Mouse (Mus musculus): Measurements from ENCODE around the gene Glp2r.

Gene Glp2r

DNA sequence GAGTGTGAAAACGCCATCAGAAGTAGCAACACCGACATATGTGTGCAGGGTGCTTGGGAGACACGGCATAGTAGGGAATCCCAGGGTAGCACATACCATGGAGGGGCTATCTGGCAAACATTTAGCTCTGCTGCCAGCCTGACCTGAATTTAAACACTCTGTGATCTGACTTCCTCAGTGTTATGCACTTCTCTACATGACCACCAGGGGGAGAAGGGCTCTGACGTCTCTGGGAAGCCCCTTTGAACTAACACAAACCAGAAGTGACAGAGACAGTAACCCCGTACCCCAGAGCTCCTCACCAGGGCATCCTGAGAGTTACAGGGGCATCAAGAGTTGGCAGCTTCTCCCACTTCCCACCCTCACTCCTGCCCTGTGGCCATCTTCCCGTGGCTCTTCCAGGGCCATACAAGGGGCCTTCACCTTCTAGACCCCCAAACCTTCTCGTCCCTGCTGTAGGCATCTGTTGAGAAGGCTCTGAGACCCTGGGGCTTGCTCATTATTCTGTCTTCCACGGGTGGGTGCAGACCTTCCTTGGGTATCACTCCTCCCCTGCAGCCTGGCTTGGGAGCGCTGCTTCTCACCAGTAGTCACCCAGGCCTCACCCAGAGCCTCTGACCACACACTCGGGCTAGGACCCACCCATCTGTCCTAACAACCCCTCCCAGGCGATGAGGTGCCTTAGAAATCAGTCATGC, 113.1 kb downstream of the Glp2r start:
- DNase-seq: peak; percentile 62

DNA sequence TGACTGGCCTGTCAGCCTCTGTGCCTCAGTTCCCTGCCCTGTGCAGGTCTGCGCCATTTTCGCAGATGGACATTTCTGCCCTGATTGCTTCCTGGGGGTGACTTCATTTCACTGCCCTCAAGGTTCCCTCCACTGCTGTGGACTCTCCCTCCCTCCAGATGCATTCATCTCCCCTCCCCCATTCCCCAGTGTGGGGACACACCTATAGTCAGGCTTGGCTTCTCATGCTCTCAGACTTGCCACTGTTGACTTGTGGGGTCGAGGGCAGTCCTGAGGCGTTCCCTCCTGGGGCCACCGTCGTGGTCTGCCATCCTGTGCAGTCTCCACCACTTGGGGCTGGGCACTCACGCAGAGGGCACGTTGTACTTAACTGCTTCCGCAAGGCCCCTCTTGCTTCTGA, 114.1 kb downstream of the Glp2r start:
- no peak for DNase-seq

DNA sequence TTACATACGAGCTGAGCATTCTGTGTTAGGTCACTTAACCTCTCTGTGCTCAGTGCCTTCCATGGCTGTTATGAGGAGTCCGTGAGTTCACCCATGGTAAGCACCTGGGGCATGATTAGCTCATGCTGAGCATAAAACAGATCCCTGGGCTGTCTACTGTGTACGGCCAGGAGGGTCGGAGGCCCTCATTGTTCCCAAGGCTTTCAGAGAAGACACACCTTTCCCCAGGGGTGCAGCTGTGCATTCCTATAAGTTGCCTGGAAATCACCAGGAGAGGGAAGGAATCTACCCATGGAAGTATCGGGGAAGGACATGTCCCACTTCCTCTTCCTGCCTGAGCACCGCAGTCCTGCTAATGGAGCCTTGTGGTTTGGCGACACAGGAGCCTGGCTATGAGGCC, 114.6 kb downstream of the Glp2r start:
- DNase-seq: no peak

DNA sequence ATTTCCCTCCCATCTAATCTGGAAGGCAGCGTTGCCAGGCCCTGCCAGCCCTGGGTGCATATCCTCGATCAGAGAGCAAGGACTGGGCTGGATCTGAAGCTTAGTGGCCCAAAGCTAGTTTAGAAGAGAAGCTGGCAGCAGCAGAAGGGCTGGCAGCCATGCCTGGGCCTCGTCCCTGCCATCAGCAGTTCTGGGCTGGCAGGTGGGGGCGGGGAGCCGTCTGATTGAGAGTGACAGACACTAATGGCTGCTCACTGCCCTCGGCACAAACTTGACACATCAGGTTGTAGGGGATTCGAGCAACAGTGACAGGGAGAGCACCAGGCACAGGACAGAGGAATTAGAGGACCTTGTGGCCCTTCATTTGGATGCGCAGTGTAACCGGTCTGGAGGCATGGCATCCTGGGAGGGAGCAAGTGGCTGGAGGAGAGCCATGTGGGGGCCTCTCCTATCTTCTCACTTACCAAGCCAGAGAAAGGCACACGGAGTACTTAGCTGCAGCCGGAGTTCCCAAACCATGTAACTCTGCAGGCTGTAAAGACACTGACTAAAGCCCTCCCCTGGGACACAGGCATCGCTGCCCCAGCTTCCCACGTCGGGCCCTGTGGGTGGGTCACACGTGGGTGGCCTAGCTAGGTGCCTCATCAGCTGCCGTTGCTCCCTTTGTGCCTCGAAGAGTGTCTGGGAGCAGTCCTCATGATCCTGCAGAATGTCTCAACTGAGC, 115.6 kb downstream of the Glp2r start:
- DNase-seq: no peak

DNA sequence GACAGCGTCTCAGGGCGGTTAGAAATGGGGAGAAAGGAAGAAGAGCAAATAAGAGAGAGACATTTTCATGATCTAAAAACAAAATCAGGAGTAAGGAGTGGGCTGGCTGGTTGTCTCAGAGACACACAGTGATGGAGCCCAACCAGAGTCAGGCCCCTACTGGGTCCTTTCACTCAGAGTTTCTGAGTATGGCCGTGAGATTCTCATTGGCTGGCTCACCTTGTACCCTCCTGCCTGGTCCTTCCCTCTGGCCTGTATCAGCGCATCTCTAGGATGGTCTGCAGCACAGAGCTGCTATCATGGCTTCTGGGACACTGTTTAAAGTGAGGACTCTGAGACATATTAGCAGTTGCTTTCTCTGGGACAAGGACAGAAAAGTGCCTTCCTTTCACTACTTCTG, 116.4 kb downstream of the Glp2r start:
- no peak for DNase-seq

DNA sequence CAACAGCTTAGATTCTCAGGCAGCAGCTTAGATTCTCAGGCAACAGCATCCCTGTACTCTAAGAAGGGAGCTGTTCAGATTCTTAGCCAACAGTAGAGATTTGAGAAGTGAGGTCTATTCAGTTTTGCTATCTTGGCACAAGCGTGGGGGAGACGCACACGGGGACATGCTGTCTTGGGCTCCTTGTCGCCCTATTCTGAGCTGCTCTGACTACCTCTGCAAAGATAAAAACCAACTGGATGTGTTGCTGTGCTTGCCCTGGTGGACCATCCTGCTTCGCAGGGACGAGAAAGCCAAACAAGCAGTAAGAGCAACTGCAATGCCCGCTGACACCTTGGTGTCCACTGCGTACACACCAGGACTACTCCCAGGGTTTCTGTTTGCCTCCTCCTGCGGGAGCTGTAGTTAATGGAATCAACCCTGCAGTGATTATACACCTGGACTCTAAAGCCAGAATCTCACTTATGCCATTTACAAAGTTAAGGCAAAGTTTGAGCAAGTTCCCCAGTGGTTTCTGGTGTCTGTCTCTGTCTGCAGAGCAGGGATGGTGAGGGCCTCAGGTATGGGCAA, 117.3 kb downstream of the Glp2r start:
- no peak for DNase-seq

DNA sequence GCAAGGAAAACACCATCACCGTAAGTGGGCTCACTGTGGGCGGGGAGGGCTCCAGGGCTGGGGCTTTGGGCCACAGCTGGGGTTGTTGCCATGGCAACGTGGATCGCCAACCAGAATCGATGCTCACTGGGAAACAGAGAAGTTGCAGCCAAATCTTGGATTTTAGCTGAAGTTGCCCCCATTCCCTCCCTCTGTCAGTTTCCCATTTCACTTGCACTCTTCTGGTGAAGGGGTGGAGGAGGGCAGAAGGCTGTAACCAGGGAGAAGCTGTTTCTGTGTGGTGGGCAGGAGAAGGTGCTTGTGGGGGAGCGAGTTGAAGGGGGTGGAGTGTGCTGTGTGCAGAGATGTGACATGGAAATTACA, 118.1 kb downstream of the Glp2r start:
- DNase-seq: no peak

DNA sequence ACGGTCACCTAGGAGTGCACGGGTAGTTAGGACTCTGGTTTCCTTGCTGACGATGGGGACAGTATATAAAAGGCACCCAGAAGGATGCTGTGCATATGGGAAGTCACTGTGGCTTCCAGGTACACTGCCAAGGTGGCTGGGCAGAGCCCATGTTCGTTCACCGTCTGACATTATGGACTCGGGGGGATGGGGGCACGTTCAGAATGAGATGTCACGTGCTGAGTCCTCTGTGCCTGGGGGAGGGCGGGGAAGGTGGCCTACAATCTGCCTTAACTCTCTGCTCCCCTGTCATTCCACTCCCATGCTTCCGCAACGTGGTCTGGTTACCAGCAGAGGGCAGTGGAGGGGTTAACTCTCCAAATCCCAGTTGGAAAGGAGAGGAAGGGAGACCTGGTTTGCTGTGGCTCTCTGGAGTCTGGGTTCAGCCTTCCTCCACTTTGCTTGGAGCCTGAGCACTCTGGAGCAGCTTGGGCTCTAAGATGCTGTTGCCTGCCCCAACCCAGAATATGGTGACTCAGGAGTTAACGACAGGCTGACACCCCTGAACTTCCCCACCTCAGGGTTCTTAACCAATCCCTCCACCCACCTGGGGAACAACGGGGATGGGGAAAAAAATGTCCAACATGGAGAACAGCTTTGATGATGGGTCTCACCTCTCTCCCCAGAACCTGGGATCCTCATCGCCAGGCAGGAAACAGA, 118.6 kb downstream of the Glp2r start:
- DNase-seq: peak; percentile 55

DNA sequence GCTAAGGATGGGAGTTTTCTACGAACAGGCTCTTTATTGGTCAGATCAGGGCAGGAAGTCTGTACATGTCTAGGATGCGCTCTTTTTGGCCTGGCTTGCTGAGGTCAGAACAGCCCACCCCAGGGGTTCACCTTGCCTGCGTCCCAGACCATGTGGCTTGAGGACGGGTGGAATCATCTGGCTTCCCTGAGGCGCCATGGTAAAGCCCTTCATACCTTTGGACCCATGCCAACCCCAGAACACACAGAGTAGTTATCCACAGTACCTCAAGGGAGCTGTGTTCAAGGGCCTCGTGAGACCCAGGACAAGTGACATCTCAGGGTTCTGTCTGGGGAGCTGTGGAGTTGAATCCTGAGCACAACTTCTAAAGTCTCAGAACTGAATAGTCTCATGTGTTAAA, 119.2 kb downstream of the Glp2r start:
- DNase-seq: no peak

DNA sequence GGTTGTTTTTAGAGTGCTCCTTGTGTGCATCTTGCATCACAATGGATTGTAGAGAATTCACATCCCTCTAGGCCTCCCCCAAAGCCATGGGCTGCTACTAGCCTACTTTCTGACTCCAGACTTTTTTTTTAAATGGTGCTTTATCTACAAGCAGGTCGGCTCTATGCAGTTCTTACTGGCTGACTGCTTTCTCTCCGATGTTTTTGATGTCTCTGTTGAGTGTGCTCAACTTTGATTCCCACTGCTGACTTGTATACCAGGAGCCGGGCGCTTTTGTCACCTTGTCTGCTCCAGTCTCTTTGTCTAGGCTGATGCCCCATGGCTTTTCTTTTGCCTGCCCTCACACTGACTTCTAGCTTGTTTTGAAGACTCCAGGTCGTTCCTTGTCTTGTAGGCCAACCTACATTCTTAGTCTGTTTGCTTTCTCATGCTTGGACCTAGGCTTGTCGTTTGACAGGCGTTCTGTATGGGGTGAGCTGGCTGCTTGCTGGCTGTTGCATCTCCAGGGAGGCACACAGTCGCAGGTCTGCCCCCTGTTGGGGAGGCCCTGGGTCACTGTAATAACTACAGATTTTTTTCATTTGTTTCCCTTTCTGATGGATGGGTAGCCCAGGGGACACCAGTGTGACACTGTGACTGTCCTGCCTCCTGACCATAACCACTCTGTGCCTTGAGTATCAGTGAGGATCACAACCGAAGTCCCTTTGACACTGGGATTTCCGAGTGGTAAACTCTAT, 120.8 kb downstream of the Glp2r start:
- DNase-seq: peak; percentile 35

DNA sequence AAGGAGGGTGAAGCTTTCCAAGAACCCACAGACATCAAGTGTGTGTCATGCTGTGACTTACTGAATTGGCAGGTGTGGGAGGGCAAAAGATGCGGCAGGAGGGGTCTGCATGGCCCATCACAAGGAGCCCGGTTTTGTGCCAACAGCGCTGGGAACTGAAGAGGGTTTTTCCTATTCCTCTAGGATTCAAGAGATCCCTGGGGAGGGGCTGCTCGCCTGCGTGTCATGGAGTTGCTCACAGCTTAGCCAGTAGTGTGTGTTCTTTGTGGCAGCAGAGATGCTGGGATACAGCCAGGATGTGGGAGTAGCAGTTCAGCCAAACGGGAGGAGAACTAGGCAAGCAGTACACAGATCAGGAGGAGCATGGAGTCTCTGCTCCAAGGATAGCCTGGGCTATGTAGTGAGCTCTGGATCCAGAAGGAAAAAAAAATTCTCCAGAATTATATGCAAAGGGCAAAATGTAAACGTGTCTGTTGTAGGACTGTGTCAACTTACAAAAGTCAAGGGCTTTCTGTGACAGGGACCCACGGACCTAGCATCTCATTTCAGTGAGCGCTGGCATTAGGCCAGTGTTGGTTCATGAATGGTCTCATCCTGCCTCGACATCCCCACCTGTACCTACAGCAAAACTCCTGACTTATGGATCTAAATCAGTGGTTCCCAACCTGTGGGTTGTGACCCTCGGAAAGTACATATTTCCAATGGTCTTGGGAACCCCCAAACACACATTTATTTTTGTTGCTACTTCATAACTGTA, 122.1 kb downstream of the Glp2r start:
- peak; percentile 25 for DNase-seq

DNA sequence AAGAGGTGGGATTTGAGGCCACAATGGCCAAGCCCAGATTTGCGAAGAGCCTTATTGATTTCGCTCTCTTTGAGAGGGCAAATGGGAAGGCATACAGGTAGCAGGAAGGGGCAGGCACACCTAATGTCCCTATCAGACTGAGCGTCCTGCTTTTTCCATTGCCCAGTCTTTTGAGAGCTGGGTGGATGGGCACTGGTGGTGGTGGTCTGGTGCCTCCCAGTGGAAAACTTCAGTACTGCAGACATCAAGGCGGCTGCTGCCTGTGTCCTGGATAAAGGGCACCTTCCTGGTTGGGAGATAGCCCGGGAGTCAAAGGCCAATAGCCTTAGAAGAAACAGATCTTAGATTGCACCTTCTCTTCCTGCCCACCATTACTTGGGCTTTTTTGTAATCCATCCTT, 123.2 kb downstream of the Glp2r start:
- peak; percentile 85 for DNase-seq

DNA sequence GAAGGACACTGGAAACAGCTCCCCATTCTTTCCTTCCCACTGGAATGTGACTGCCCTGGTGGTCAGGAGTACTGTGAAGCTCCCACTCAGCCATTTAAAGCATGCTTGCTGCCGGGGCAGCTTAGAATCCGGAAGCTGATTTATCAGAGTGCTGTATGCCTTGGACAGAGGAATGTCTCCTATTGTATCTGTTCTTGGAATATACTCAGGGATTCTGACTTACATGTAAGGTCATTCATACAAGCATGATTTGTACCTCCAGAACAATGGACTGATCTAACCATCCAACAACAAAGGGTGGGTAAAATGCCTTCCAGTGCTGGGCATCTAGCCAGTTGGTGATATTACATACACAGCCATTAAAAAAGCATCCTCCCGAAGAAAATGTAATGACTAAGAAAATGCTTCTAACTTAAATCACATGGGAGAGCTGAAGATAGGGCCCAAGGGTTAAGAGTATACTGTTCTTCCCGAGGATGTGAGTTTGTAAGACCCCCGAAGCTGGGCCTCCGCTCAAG, 126.3 kb downstream of the Glp2r start:
- peak; percentile 32 for DNase-seq

DNA sequence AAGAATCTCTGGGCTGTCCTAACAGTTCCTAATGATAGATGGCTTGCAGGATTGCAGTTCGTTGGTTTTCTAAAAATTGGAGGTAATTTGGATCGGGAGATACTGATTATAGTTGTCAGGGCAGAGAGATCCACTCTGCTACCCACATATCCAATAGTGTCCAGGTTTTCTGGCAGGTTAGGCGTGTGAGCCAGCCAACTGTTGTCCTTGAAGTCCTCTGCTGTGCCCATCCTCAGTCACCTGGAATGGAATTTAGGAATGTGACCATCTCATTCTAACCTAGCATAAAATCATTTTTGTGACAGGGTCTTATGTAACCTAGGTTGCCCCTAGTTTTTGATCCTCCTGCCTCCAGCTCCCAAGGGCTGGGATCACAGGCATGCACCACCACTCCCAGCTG, 127.5 kb downstream of the Glp2r start:
- DNase-seq: no peak

DNA sequence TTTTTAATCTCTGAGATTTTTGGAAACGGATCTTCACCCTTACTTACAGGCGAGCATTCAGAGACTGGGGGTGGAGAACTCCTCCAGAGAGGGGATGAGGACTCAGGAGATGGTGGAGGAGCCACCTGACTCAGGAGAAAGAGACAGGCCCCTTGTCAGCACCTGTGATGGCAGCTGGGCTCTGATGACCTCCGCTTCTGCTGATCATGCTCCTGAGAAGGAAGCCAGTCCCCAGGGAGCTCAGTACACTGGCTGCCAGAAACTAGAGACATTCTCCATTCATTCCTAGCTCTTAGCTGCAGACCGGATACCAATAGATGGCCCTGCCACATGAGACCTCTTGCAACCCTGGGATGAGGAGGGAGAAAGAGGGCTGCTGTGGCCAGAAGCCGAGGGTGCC, 128.1 kb downstream of the Glp2r start:
- DNase-seq: no peak

DNA sequence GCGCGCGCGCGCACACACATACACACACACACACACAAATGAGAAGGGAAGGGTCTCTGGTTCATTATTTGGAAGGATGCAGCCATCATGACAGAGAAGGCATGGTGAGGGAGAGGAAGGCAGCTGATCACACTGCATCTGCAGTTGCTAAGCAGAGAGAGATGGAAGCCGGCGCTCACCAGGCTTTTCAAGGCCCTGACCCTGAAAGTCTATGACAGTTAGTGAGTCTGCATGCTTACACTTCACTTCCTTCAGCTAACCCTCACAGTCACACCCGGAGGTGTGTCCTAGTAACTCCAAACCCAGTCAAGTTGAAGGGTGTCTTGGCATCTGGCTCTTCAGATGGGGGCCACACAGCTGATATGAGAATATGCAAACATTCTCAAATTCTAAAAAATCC, 128.5 kb downstream of the Glp2r start:
- DNase-seq: no peak

DNA sequence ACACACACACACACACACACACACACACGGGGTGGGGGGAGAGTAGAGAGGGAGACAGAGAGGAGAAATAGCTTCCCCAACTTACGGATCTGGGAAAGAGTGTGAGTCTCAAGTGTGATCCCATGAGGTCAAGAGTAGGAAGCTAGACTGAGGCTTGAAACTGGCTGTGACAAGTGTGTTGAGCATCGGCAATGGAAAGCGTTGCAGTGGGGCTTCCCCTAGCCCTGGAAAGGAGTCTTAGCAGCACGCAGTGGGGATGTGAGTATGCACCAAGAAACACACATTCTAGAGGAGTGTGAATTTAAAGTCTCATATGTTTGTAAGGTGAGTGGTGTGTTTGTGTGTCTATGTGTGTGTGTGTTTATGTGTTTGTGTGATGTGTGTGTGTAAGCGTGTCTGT, 130.7 kb downstream of the Glp2r start:
- no peak for DNase-seq

DNA sequence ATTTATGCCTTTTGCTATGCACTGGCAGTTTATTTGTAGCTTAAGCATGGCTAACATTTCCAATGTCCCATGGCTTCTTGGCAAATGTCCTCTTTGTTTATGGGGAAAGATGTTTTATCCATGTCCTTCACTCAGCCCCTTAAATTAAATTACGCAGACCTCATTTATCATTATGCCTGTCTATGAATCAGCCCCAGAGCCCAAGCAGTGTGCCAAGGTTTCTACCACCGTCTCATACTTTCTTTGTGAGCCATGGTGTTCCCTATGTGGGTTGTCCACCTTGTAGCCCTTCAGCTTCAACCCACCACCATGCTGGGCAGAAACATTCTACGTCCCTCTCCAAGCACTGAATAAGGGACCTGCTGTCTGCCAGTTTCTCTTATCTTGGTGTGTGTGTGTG, 132.6 kb downstream of the Glp2r start:
- no peak for DNase-seq

DNA sequence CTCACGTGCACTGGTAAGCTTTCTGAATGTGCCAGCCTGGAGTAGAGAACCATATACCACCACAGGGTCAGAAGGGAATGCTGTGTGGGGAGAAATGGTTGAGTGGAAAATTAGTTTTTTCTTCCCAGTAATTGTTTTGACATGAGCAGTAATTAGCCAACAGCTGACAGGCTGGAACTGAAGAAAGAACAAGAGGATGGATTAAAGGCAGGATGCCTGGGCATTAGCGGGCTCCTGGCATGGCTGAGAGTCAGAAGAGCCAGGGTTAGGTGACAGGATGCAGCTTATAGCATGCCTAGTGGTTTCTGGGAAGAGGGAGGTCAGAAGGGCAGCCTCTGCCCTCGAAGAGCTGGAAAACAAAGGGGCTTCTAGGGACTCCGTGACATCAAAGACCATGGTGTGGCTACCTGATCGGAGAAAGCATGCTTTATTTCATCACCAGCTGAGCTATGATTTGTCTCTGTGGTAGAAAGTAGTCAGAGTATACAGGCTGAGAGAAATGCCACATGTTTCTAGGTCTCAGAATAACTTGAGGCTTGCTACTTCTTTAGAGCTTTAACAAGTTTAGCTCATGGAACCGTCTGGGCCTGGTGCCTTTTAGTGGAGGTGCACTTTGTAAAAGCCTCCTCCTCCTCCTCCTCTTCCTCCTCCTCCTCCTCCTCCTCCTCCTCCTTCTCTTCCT, 133.9 kb downstream of the Glp2r start:
- DNase-seq: no peak

DNA sequence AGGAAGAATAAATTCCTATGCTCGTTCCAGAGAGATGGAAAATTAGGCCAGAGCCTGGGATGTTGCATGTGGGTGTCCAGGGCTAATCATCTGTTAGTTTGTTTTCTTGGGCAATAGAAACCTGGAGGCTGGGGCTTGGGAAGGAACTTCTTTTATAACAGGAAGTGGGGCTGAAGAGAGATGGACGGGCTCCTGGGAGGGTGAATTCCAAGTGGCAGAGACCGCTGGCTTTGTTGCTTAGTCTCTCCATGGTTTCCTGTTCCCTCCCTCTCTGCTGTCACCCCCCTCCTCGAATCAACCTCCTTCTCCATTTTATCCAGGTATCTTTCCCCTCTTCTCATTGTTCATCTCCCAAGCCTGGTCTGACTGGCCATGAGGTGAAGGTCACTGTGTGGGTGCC, 134.8 kb downstream of the Glp2r start:
- no peak for DNase-seq

DNA sequence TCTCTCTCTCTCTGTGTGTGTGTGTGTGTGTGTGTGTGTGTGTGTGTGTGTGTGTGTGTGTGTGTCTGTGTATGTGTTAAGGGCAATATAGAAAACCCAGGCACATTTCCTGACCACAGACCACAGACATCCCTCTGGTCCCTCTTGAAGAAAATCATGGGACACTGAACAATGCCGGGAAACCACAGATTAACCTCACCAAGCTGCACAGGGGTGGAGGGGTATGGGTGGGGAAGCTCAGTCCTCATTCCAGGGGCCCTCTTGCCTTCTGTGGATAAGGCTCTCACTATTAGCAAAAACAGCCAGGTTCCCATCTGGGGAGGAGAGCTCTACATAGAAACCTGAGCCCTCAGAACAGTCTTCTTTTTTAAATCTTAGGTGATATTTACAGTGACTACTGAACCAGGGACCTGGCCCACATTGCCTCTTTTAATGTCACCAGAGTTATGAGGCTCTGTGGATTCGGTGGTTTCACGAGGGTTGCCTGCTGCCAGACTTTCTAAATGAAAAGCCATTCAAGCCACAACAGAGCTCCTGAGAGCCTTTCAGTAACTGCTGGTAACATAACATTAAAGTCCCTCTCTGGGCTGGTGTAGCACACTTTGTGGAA, 137.2 kb downstream of the Glp2r start:
- DNase-seq: no peak

All from kidney, postnatal 10 days (tissue).